Mouse (Mus musculus): ENCODE data around the gene Xpo5. TPM values are rescaled to one million over a fixed set of nuclear protein-coding genes. Genes with fewer than 3 reads are reported as not detected.

Gene Xpo5
- polyA plus RNA-seq, 1 experiment from 2014 or later, result 26.7 TPM

- Histone ChIP-seq H3K4me3 (ENCODE audit: low read length) (no peak overlapping the region), H3K4me2 (ENCODE audit: low read depth, low read length) (no peak overlapping the region), H3K4me1 (ENCODE audit: control insufficient read depth, insufficient read depth, low read length) (no peaks in the 10 kb centered on the region), H3K36me3 (ENCODE audit: control insufficient read depth, insufficient read depth, low read length) (peaks cover 20% of the 10 kb centered on the region), H3K27me3 (replicated peaks; ENCODE audit: control insufficient read depth, insufficient read depth, low read length) (no peaks in the 10 kb centered on the region), H3K9ac (ENCODE audit: low read depth, low read length) (no peak overlapping the region), H3K27ac (ENCODE audit: low read length) (no peak overlapping the region), H3K9me3 (ENCODE audit: control insufficient read depth, low read length) (no peaks in the 10 kb centered on the region)
- 100% methylated on average over 1 of the region's 1 CpGs for WGBS
- ATAC-seq, result no peak
Measured at GRCm38 (mm10) chr17:46236067-46236466, 33.5 kb downstream of the Xpo5 start.

GRCm38 (mm10) chr17:46237079-46237478 is 34.5 kb downstream of the Xpo5 start:
- Histone ChIP-seq H3K9me3 (ENCODE audit: control insufficient read depth, low read length) (no peaks in the 10 kb centered on the region), H3K27me3 (replicated peaks; ENCODE audit: control insufficient read depth, insufficient read depth, low read length) (no peaks in the 10 kb centered on the region), H3K4me3 (ENCODE audit: low read length) (no peak overlapping the region), H3K4me1 (ENCODE audit: control insufficient read depth, insufficient read depth, low read length) (no peaks in the 10 kb centered on the region), H3K27ac (ENCODE audit: low read length) (no peak overlapping the region), H3K9ac (ENCODE audit: low read depth, low read length) (no peak overlapping the region), H3K4me2 (ENCODE audit: low read depth, low read length) (no peak overlapping the region), H3K36me3 (ENCODE audit: control insufficient read depth, insufficient read depth, low read length) (peaks cover 20% of the 10 kb centered on the region)
- no peak for ATAC-seq
- 90% methylated on average over 6 of the region's 6 CpGs for WGBS

DNA sequence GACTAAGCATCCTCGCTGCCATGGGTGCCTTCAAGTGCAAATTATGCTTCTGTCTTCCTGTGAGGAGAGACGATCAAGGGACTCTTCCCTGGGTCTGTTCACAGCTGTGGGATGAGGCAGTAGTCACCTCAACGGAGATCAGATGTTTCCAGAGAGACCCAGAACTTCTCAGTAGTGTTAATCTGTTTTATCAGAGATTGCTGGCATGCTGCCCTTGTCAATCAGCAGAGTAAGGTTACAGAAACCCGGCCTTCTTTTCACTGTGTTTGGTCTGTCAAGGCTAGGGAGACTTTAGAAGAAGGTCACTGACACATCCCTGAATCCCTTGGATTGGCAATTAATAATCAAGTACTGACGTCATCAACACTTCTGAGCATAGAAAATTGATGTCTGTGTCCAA is 34.9 kb downstream of the Xpo5 start:
- Histone ChIP-seq H3K27ac (ENCODE audit: low read length) (no peak overlapping the region), H3K4me2 (ENCODE audit: low read depth, low read length) (no peak overlapping the region), H3K9me3 (ENCODE audit: control insufficient read depth, low read length) (no peaks in the 10 kb centered on the region), H3K9ac (ENCODE audit: low read depth, low read length) (no peak overlapping the region), H3K27me3 (replicated peaks; ENCODE audit: control insufficient read depth, insufficient read depth, low read length) (no peaks in the 10 kb centered on the region), H3K4me1 (ENCODE audit: control insufficient read depth, insufficient read depth, low read length) (no peaks in the 10 kb centered on the region), H3K4me3 (ENCODE audit: low read length) (no peak overlapping the region), H3K36me3 (ENCODE audit: control insufficient read depth, insufficient read depth, low read length) (peaks cover 20% of the 10 kb centered on the region)
- ATAC-seq, result no peak
- 78% methylated on average over 5 of the region's 5 CpGs for WGBS

DNA sequence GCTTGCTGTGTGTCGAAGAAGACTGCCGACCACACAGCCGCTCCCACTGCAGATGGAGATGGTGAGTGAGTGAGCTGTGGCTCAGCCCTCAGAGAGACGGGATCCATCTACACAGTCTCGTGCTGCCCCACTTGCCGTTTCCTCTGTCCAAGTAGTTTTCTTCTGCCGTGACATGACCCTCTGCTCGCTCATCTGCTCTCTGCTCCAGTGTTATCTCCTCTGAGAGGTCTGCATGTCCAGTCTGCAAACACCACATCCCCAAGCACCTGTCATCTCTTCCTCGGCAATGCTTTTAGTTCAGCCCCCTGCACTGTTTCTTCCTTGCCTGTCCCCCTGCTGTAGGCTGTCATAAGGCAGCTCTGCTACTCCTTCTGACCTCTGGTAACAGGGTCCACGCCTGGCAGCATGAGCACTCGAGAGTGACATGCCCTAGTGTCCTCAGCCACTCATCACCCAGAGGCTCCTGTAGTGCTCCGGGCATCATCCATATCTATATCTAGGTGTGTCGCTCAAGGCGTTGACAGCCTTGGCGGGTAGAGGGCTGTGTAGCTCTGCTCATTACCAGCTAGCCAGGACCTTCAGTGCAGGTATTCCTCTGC is 37.0 kb downstream of the Xpo5 start:
- WGBS, result 92% methylated on average over 15 of the region's 15 CpGs
- no peak overlapping the region for H3K4me2 ChIP-seq (ENCODE audit: low read depth, low read length)
- H3K4me1 ChIP-seq (ENCODE audit: control insufficient read depth, insufficient read depth, low read length), result no peaks in the 10 kb centered on the region; the same call in 1 of the 2 replicates
- H3K36me3 ChIP-seq (ENCODE audit: control insufficient read depth, insufficient read depth, low read length), result peaks cover 28% of the 10 kb centered on the region
- no peaks in the 10 kb centered on the region for H3K27me3 ChIP-seq (replicated peaks; ENCODE audit: control insufficient read depth, insufficient read depth, low read length)
- no peak for ATAC-seq
- H3K9ac ChIP-seq (ENCODE audit: low read depth, low read length), result no peak overlapping the region
- no peak overlapping the region for H3K4me3 ChIP-seq (ENCODE audit: low read length)
- no peak overlapping the region for H3K27ac ChIP-seq (ENCODE audit: low read length)
- H3K9me3 ChIP-seq (ENCODE audit: control insufficient read depth, low read length), result no peaks in the 10 kb centered on the region

DNA sequence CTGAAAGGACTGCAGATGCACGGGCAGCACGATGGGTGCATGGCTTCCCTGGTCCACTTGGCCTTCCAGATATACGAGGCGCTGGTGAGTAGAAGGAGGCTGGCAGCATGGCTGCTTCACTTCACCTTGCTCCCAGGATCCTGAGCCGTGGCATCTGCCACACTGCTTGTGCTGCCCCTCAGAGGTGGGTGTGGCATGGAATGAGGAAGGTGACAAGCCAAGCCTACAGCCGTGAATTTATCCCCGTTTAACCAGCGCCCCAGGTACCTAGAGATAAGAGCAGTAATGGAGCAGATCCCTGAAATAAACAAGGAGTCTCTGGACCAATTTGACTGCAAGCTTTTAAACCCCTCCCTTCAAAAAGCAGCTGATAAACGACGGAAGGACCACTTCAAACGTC is 38.9 kb downstream of the Xpo5 start:
- no peaks in the 10 kb centered on the region for H3K27me3 ChIP-seq (replicated peaks; ENCODE audit: control insufficient read depth, insufficient read depth, low read length)
- no peak overlapping the region for H3K4me2 ChIP-seq (ENCODE audit: low read depth, low read length)
- no peak overlapping the region for H3K27ac ChIP-seq (ENCODE audit: low read length)
- H3K36me3 ChIP-seq (ENCODE audit: control insufficient read depth, insufficient read depth, low read length), result peaks cover 34% of the 10 kb centered on the region
- H3K9ac ChIP-seq (ENCODE audit: low read depth, low read length), result no peak overlapping the region
- 57% methylated on average over 11 of the region's 11 CpGs for WGBS
- ATAC-seq, result no peak
- H3K4me1 ChIP-seq (ENCODE audit: control insufficient read depth, insufficient read depth, low read length), result peaks cover under 1% of the 10 kb centered on the region; the same call in 1 of the 2 replicates
- H3K9me3 ChIP-seq (ENCODE audit: control insufficient read depth, low read length), result no peaks in the 10 kb centered on the region
- no peak overlapping the region for H3K4me3 ChIP-seq (ENCODE audit: low read length)

GRCm38 (mm10) chr17:46242274-46242673 is 39.7 kb downstream of the Xpo5 start:
- Histone ChIP-seq H3K9me3 (ENCODE audit: control insufficient read depth, low read length) (no peaks in the 10 kb centered on the region), H3K27me3 (replicated peaks; ENCODE audit: control insufficient read depth, insufficient read depth, low read length) (no peaks in the 10 kb centered on the region), H3K4me3 (ENCODE audit: low read length) (no peak overlapping the region), H3K36me3 (ENCODE audit: control insufficient read depth, insufficient read depth, low read length) (peaks cover 31% of the 10 kb centered on the region), H3K9ac (ENCODE audit: low read depth, low read length) (no peak overlapping the region), H3K4me1 (ENCODE audit: control insufficient read depth, insufficient read depth, low read length) (peaks cover 7% of the 10 kb centered on the region), H3K27ac (ENCODE audit: low read length) (no peak overlapping the region), H3K4me2 (ENCODE audit: low read depth, low read length) (no peak overlapping the region)
- no peak for ATAC-seq
- 85% methylated on average over 13 of the region's 13 CpGs for WGBS

- Histone ChIP-seq H3K4me3 (ENCODE audit: low read length) (no peak overlapping the region), H3K27me3 (replicated peaks; ENCODE audit: control insufficient read depth, insufficient read depth, low read length) (no peaks in the 10 kb centered on the region), H3K36me3 (ENCODE audit: control insufficient read depth, insufficient read depth, low read length) (peaks cover 28% of the 10 kb centered on the region), H3K4me1 (ENCODE audit: control insufficient read depth, insufficient read depth, low read length) (peaks cover 7% of the 10 kb centered on the region), H3K9me3 (ENCODE audit: control insufficient read depth, low read length) (no peaks in the 10 kb centered on the region), H3K4me2 (ENCODE audit: low read depth, low read length) (no peak overlapping the region), H3K9ac (ENCODE audit: low read depth, low read length) (no peak overlapping the region), H3K27ac (ENCODE audit: low read length) (no peak overlapping the region)
- no peak for ATAC-seq
- 79% methylated on average over 4 of the region's 4 CpGs for WGBS
Measured at GRCm38 (mm10) chr17:46242993-46243392, 40.4 kb downstream of the Xpo5 start.

- no peaks in the 10 kb centered on the region for H3K9me3 ChIP-seq (ENCODE audit: control insufficient read depth, low read length)
- peaks cover 9% of the 10 kb centered on the region for H3K4me1 ChIP-seq (ENCODE audit: control insufficient read depth, insufficient read depth, low read length)
- 80% methylated on average over 2 of the region's 2 CpGs for WGBS
- H3K4me2 ChIP-seq (ENCODE audit: low read depth, low read length), result no peak overlapping the region
- H3K9ac ChIP-seq (ENCODE audit: low read depth, low read length), result no peak overlapping the region
- H3K27ac ChIP-seq (ENCODE audit: low read length), result no peak overlapping the region
- H3K27me3 ChIP-seq (replicated peaks; ENCODE audit: control insufficient read depth, insufficient read depth, low read length), result no peaks in the 10 kb centered on the region
- peaks cover 28% of the 10 kb centered on the region for H3K36me3 ChIP-seq (ENCODE audit: control insufficient read depth, insufficient read depth, low read length)
- ATAC-seq, result no peak
- H3K4me3 ChIP-seq (ENCODE audit: low read length), result no peak overlapping the region
Measured at GRCm38 (mm10) chr17:46243624-46244023, 41.0 kb downstream of the Xpo5 start.

GRCm38 (mm10) chr17:46244579-46244978 is 42.0 kb downstream of the Xpo5 start:
- Histone ChIP-seq H3K9me3 (ENCODE audit: control insufficient read depth, low read length) (no peaks in the 10 kb centered on the region), H3K36me3 (ENCODE audit: control insufficient read depth, insufficient read depth, low read length) (peaks cover 22% of the 10 kb centered on the region), H3K4me1 (ENCODE audit: control insufficient read depth, insufficient read depth, low read length) (peaks cover 17% of the 10 kb centered on the region), H3K4me3 (ENCODE audit: low read length) (no peak overlapping the region), H3K27me3 (replicated peaks; ENCODE audit: control insufficient read depth, insufficient read depth, low read length) (no peaks in the 10 kb centered on the region), H3K9ac (ENCODE audit: low read depth, low read length) (no peak overlapping the region), H3K4me2 (ENCODE audit: low read depth, low read length) (no peak overlapping the region), H3K27ac (ENCODE audit: low read length) (no peak overlapping the region)
- 75% methylated on average over 10 of the region's 10 CpGs for WGBS
- ATAC-seq, result no peak
